Mouse (Mus musculus): ENCODE data around the gene Iars2. TPM values are rescaled to one million over a fixed set of nuclear protein-coding genes. Genes with fewer than 3 reads are reported as not detected.

The Iars2 gene
- 10 to 100 TPM; 80.4 to 92.5 TPM for total RNA-seq (2021)
- long read RNA-seq, experiment 1, full-length matches to known transcripts = 75 of 89 reads
- long read RNA-seq, experiment 1, partial matches to known transcripts = 9 of 89 reads
- long read RNA-seq, experiment 1, other reads (novel, unspliced or antisense) = 5 of 89 reads
- long read RNA-seq, experiment 2, full-length matches to known transcripts = 197 of 257 reads
- long read RNA-seq, experiment 2, partial matches to known transcripts = 48 of 257 reads
- long read RNA-seq, experiment 2, other reads (novel, unspliced or antisense) = 12 of 257 reads

DNA sequence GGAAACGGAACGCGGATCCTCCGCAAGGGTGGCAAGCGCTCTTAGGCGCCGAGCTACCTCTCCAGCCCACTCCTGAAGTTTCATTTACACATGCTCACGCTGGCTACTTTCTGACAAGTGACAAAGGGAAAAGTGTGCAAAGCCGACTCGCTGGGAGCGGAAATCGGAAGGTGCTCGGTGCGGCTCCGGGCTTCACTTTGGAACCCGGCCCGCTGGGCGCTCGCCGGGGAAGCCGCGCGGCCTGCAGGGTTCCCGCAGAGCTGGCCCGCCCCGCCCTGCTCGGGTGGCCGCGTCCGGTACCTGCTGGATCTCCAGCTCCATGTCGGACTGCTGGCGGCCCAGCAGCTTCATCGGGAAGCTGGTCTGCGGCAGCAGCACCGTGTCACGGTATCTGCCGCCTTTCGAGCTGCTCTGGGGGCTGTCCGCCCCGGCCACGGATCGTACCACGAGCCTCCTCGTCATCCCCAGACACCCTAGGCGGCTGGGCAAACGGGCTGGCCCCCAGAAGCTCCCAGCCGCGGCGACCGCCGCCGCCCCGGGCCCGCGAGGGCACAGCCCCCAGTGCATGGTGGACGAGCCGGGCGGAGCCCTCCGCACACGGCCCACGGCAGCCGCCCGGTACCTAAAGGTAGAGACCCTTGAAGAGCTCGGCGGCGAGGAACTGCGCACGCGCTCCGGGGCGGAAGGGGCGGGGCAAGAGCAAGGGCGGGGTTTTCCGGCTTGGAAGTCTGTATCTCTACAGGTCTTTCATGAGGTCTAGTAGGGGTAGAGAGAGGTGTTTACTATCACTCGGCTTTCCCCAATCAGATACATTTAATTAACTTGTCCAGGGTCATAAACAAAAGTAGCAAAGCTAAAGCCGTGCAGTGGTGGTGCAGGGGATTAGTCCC, at the start of gene Iars2:
Iars2 (minus strand) TSS at position 676 of the 890 bp plus-strand sequence.
- peak; percentile 94 to 95 for DNase-seq (ENCODE audit: low spot score in 2 of 2)

DNA sequence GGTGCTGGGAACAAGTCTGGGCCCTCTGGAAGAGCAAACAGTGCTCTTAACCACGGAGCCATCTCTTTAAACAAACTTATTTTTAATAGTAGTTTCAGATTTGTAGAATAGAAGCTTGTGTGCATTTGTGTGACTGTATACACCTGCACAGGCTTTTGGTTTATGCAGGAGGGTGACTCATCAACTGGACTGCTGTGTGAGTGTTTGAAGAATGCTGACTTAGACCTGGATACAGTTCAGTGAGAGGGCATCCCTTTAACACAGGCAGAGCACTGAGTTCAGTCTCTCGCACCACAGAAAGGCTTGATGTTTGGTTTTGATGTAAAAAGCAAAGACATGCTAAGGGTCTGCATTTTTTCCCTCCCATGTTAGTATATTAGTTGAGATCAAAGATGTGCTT, 48.2 kb upstream of the Iars2 start:
- DNase-seq (ENCODE audit: low spot score in 2 of 2) = no peak

DNA sequence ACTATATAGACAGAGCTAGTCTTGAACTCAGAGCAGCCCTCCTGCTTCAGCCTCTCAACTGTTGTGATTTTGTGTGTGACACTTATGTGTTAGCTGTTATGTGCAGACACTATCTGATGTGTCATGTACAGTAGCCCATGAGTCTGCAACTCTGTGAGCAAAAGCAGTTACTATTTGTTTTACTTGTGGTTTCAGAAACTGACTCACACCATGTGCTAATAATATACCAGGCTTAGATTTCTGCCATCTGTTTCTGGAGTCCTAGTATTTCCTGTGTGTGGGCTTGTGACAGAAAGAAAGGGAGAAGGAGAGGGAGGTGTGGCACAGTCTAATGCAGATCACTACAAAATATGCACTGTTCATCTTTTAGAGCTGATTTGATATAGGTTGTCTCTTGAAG, 47.2 kb upstream of the Iars2 start:
- DNase-seq (ENCODE audit: low spot score in 2 of 2) = no peak

DNA sequence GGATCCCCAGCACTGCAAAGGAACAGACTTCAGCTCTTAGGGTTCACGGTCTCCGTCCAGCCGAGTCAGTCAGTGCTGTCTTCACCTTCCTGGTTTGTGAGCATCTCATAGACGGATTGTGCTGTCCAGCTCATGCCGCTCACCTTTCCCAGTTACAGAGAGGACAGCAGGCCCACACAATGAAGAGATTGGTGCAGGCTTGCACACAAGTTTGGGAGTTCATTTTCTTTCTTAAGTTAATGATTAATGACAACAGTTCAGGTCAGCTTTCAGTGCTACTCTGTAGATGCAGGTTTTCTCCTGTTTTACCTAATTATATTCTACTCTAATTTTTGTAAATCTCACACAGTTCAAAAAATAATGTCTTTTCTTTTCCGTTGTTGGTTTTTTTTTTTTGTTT, 40.8 kb upstream of the Iars2 start:
- no peak for DNase-seq (ENCODE audit: low spot score in 2 of 2)

DNA sequence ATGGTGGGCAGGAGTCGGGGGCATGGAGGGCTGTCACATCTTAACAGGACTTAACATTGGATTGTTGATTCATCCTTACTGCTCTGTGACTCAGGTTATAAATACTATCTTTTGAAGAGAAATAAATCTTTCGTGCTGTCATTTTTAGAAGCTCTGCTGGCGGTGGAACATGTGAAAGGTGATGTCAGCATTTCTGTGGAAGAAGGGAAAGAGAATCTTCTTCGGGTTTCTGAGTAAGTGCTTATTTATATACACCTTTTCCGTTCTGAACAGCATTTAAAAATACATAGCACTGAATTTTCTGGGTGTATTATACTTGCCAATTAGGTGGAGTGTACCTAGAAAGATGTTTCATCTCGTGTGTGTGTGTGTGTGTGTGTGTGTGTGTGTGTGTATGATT, 38.2 kb upstream of the Iars2 start:
- DNase-seq (ENCODE audit: low spot score in 2 of 2) = no peak

DNA sequence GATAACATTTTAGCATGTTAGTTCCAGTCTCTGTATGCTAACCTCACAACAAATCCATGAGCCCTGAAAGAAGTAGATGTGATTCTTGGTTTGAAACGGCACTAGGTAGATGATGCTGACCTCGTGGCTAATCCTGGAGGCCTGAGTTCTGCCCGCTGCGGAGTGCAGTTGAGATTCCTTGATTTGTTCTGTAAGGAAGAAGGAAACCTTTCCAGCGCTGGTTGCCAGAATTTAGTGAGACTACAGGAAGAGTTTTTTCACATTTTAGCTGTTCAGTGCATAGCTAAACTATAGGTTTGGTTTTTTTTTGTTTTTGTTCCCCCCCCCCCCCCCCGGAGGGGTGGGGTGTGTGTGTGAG, 35.0 kb upstream of the Iars2 start:
- no peak for DNase-seq (ENCODE audit: low spot score in 2 of 2)

DNA sequence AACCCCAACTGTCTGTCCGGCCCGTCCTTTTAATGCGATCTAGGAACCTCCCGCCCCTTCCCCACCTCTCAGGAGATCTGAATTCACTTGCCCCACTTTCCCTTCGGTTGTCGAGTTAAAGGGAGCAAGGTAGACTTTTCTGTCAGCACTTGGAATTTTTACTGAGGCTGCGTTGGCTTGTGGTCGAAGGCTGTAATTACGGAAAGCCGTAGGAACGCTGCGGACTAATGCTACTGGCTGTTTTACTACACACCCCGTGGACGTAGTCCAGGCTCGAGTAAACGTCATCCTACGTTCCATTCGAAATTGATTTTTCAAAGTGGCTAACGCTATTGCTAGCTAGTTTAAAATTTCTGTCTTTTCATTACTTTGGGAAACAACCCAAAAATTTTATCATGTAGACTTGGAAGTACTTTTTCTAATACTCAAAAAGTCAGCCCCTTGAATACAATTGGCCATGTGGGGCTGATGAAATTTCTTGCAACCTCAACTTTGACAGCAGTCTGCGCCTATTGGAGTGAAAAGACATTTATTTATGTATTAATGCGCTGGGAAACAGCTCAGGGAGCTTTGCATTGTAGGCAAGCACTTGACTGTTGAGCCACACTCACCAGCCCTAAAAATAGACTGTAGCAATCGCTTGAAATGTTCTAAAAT, 34.5 kb upstream of the Iars2 start:
- peak; percentile 28 to 30 for DNase-seq (ENCODE audit: low spot score in 2 of 2)

DNA sequence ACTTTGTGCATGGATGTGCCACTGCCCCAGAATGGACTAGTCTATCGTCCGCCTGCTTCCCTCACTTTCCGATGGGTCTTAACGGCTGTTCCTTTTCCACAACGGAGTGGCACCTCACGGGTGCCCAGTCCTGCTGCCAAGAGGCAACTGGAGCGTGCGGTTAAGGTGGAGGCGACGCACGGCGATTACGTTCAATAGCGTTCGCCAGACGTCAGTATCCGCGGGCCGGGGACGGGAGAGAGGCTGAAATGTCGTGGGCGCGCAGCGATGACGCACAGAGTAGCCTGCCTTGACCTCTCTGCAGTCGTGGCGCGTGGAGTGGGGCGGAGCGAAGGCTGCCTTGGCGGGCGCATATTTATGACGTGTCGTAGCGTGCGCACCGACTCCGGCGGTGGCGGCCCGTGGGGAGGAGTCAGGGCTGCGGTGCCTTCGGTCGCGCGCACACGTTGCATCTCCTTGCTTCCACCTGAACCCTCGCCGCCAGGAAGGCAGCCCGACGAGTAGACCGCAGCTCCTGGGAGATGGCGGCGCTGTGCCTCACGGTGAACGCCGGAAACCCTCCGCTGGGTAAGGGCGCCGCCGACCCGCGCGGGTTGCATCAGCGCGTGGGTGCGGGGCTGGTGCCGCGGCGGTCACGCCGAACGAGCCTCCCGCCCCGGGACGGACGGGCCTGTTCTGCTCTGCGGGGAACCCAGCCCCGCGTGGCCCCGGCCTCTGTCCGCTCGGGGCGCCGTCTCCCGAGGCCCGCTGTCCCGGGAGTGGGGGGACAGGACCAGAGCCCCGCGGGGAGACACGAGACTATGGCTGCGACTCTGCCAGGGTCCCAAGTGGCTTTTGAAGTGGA, 33.7 kb upstream of the Iars2 start, which contains the start of gene Eprs:
Eprs (plus strand) TSS at position 368 of the 844 bp plus-strand sequence.
- peak; percentile 98 to 99 for DNase-seq (ENCODE audit: low spot score in 2 of 2)

DNA sequence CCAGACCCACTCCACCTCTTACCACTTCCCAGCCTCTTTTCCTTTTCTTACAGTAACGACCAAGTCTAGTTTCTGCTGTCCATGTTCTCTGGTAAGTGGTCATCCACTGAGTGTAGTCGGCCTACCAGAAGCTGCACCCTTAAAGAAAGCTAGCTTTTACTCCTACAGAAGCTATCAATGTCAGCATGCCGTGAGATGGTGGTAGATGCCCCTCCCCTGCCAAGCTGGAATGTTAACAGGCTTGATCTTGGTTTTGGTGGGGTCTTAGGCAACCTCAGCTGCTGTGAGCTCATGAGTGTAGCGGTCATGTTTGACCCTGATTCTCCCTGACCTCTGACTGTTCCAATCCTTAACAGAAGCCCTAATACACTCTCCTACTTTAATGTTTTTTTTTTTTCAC, 29.0 kb upstream of the Iars2 start:
- no peak for DNase-seq (ENCODE audit: low spot score in 2 of 2)

DNA sequence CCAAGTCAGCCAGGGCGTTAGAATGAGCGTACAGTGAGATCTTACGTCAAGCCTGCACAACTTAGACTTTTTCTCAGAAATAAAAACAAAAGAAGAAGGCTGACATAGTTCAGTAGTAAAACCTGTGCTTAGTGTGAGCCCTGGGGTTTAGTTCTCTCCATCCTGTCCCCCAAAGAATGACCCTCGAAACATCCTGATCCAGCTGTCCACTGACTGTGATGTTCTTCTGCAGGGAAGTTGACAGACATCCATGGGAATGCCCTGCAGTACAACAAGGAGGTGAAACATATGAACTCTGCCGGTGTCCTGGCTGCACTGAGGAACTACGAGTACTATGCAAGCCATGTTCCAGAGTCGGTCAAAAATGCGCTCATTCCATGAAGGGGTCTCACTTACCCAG, 27.1 kb upstream of the Iars2 start:
- no peak for DNase-seq (ENCODE audit: low spot score in 2 of 2)

DNA sequence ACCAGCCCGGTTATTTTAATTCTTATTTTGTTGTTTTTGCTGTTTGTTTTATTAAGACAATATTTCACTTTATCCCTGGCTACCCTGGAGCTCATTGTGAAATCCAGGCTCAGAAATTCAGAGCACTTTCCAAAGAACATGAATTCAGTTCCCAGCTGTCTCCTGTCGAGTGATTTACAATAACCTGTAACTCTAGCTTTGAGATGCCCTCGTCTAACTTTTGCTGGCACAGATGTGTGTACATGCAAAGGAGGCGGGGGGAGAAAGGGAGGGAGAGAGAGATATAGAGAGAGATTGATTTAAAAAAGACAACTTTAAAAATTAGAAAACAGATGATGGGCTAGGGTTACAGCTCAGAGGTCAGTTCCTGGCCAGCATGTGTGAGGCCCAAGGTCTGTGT, 25.5 kb upstream of the Iars2 start:
- DNase-seq (ENCODE audit: low spot score in 2 of 2) = no peak

DNA sequence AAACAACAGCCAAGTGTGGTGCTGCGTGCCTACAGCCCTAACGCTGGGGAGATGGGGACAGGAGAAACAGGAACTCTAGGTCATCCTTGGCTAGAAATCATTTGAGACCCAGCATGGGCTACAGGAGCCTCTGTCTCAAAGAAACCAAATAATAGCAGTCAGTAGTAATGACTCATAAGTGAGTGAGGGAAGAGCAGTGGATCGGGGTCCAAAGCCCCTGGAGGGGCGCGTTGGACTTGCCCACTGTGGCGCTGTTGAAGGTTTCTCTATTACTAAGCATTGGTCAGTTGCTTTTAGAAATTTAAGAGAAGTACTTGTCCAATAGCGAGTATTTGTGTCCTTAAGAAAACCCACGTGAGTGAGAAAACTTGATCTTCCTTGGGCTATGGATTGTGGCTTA, 24.2 kb upstream of the Iars2 start:
- no peak for DNase-seq (ENCODE audit: low spot score in 2 of 2)

DNA sequence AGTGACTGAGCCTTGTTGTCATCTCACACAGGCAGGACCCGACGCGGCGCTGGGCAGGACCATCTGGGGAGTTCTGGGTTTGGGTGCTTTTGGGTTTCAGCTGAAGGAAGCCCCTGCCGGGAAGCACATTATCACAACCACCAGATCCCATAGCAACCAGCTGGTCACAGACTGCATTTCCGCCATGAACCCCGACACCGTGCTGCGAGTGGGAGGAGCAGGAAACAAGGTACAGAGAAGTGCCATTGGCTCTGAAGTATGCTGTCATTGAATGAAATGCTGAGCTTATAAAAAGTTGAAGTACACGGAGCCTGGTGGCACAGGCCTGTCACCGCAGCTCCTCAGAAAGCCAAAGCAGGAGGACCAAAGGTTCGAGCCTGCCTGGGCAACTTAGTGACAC, 23.0 kb upstream of the Iars2 start:
- DNase-seq (ENCODE audit: low spot score in 2 of 2) = no peak

DNA sequence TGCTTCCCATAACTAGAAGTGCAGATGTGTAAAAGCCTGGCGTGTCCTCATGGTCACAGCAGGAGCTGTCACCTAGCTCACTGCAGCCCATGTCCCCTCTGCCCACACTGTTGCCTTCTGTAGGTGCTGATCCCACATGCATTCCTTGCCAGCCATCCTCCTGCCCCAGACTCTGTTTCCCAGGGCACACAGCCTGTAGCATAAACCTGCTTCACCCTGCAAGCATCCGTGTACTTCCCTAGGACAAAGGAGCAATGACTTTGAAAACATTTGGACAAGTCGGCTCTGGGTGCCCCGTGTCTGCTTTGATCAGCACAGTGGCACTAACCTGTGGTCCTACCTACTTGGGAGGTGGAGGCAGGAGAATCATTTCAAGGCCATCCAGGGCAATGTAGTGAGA, 21.4 kb upstream of the Iars2 start:
- DNase-seq (ENCODE audit: low spot score in 2 of 2) = no peak

DNA sequence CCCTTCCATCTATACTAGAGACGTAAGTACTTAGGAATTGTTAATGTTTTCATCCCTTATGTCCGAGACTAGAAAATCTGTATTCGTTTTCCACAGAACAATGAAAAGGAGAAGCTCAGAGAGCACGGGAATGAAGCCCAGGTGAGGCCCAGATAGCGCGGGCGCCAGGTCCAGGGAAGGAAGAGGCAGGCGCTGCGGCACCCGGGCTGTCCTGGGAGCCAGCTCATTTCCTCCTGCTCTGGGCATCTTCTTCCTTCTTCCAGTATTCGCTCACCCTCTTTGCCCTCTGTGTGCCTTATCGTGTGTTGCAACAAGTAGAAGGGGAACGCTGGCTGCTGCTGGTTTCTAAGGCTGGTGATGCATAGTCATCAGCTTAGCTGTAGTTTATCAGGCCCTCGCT, 20.5 kb upstream of the Iars2 start:
- no peak for DNase-seq (ENCODE audit: low spot score in 2 of 2)

DNA sequence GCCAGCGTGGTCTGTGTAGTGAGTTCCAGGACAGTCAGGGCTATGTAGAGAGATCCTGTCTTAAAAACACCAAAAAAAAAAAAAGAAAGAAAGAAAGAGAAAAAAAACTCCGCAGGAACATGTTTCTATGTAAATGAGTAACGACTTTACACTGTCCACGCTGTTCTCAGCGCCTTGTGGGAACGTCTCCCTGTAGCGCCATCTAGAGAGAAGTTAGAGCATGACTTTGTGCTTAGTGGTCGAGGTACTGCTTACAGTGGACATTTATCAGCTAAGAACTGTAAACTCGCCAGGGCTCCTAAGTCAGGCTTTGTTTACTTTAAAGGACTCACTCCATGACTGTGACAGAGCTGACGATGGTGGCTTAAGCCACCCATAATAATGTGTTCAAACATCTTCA, 17.0 kb upstream of the Iars2 start:
- DNase-seq (ENCODE audit: low spot score in 2 of 2) = no peak

DNA sequence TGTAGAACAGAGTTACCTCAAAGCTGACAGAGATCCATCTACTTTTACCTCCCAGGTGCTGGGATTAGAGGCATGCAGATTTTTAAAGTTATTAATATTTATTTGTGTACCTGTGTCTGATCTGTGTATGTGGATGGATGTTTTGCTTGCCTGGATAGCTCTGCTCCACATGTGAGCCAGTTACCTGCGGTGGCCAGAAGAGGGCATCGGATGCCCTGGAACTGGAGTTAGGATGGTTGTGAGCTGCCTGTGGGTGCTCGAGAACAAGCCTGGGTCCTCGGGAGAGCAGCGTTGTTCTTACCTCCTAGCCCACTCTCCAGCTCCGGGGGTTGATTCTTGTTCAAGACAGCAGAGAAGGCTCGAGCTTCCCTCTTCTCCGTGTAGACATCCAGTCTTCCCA, 14.2 kb upstream of the Iars2 start:
- no peak for DNase-seq (ENCODE audit: low spot score in 2 of 2)

DNA sequence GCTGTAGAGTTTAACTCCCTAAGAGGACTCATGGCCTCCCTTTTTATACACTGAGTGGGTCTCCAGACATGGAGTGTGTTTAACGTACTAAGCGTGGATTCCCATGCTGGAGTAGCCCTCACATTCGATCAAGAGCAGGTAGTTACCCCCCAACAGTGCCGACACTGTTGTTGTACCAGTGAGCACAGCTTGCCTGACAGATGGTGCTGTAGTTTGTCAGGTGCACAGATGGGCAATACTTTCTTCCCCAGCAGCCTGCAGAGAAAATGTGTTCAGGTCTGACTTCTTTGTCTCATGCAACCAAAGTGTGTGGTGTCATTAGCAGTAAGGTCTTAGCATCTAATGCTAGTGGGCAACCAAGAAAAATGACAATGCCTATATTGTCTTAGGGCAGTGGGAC, 13.2 kb upstream of the Iars2 start:
- DNase-seq (ENCODE audit: low spot score in 2 of 2) = no peak

DNA sequence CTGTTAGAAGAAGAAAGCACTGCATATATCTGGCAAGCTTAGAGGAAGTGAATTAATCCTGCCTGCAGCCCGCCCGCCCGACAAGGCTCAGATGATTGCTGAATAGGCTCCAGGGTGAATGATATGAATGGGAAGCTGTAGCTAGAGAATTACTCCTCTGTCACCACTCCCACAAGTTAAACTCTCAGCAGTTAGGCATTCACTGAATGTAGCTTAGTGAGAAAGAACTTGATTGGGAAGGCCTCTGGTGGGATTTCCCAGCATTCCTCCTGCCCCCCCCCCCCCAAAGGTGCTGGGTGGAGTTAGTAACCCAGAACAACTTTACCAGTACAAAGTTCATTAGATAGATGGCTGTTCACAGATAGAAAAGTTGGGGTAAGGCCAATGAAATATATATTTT, 7.3 kb upstream of the Iars2 start:
- no peak for DNase-seq (ENCODE audit: low spot score in 2 of 2)

DNA sequence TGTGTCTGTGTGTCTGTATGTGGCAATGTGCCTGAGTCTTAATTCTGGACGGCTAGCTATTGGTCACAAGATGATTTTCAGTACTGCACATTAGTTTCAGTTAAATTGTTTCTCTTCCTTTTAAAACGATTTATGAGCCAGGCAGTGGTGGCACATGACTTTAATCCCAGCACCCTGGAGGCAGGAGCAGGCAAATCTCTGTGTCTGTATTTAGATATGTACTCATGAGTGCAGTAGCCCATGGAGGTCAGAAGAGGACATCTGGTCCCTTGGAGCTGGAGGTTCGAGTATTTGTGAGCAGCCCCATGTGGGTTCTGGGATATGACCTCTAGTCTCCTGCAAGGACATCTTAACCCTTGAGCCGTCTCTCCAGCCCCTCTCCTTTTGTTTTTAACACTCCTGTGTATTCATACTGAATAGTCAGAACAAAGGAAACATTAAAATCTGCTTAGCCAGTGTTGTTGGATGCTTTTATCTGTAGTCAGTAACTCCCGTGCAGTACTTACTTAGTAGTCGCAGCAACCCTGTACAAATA, 6.1 kb upstream of the Iars2 start:
- no peak for DNase-seq (ENCODE audit: low spot score in 2 of 2)

DNA sequence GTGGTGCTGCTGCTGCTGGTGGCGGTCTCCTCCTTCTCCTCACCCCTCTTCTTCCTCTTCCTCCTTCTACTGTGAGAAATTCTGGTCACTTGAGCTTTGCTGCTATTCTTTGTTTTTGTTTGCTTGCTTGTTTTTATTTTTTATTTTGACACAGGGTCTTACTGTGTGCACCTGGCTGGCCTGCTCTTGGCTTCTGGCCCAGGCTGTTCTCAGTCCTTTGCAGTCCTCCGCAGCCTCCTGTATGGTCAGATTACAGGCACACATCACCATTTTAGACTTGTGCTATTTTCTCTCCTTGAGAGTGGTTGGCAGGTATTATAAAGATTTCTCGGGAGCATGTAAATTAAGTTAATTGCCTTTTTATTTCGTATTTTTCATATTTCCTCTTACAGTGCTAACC, 4.9 kb upstream of the Iars2 start:
- no peak for DNase-seq (ENCODE audit: low spot score in 2 of 2)
